Mouse (Mus musculus) testis, adult 2 months (tissue): Measurements from ENCODE around the gene Srcap.

ENCODE experiments used
- CTCF ChIP-seq: fragments of 200-500 bp; IDR thresholded peaks from 2 replicates; pipeline ENCODE4 v1.5.1; 2012; ENCODE audit warnings: low read depth, mild to moderate bottlenecking, inconsistent platforms, low read length, moderate library complexity; ENCODE audit not compliant: control insufficient read depth, insufficient read depth, insufficient replicate concordance
- POLR2A ChIP-seq: fragments of 200-500 bp; IDR thresholded peaks from 2 replicates; pipeline ENCODE4 v1.6.1; 2012; ENCODE audit warnings: low read depth, mild to moderate bottlenecking, inconsistent platforms, low read length, moderate library complexity; ENCODE audit not compliant: control insufficient read depth

DNA sequence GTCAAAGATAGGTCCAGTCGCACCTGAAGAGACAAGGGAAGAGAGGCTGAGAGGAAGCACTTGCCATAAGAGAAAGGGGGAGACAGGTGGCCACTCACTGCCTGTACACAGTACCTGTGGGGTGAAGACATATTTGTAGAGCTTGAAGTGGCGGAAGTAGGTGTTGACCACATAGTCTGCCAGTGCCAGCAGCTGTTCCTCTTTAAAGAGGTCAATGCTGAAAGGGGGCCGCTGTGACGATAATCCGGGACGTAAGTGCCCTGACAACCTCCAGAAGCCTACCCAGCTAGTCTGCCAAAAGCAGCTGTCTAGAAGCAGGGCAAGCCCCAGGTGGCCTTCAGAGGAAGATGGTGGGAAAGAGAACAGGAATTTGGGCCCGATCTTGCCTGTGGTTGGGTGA lies 73.2 kb downstream of the Srcap start:
- no peak for TF ChIP-seq POLR2A
- no peak for TF ChIP-seq CTCF
